Comparison of ENCODE assay signal across 8 mouse cellular contexts in the genomic region with DNA sequence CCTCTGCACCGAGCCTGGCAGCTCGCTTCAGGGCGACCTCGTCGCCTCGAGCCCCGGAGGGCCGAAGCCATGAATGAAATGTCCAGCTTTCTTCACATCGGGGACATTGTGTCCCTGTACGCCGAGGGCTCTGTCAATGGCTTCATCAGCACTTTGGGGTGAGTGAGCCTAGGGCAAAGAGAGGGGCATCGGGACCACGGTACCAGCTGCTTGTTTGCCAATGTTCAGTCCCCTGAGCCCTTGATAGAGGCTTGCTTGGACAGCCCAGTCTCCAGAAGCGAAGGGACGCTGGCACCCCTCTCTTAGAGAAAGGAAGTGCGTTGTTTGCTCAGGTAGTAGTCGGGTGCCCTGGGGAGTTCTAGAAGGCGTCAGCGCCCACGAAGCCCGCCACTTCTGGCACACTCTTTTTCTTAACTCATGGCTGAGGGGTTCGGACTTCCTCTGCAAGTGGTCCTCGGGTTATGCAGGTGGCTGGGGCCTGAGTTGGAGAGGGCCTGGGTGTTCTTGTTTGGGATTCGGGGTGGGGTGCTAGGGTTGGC. TPM values are rescaled to one million over a fixed set of nuclear protein-coding genes. Genes with fewer than 3 reads are reported as not detected.
DNase-seq lines count a peak whose midpoint lies in the region; ATAC-seq and TF ChIP-seq lines count a peak whose summit lies in the region.

No protein-coding gene starts in this region.

- no peaks in the 10 kb centered on the region for H3K36me3 ChIP-seq in liver, adult 2 months (ENCODE audit: control insufficient read depth, insufficient read depth, low read length)
- no peaks in the 10 kb centered on the region for H3K36me3 ChIP-seq in hindbrain, postnatal 0 days (ENCODE audit: insufficient read depth, low read length)
- H3K36me3 ChIP-seq in neural tube, embryonic 12.5 days = no peaks in the 10 kb centered on the region

- H3K4me1 ChIP-seq in liver, adult 2 months (ENCODE audit: control insufficient read depth, insufficient read depth, low read length) = no peaks in the 10 kb centered on the region; the same call in 1 of the 2 replicates
- peaks cover 21% of the 10 kb centered on the region for H3K4me1 ChIP-seq in bone marrow macrophage, adult 2 months (ENCODE audit: control insufficient read depth, insufficient read depth, low read length)
- H3K4me1 ChIP-seq in hindbrain, postnatal 0 days (ENCODE audit: insufficient read depth, low read length) = 0 out of 2 replicates have a peak, but pooled peaks cover 4% of the 10 kb centered on the region
- H3K4me1 ChIP-seq in neural tube, embryonic 12.5 days = peaks cover 17% of the 10 kb centered on the region; the same call in 1 of the 2 replicates

- no peak for DNase-seq in liver, adult 2 months (ENCODE audit: extremely low read depth, low read depth, low spot score)
- no peak for DNase-seq in liver
- peak; percentile 8 for DNase-seq in hindbrain, postnatal 0 days (ENCODE audit: low spot score)
- no peak for DNase-seq in c-Kit-positive CD71-positive TER-119-positive erythroid progenitor cells, embryonic 14.5 days (ENCODE audit: low spot score)
- no peak for DNase-seq in MN1 (ENCODE audit: low spot score)
- no peak for DNase-seq in gastrocnemius, postnatal 4 days (ENCODE audit: low spot score in 2 of 2)

- peak overlapping the region; percentile 69 for H3K4me2 ChIP-seq in hindbrain, postnatal 0 days (ENCODE audit: low read depth, low read length)
- H3K4me2 ChIP-seq in neural tube, embryonic 12.5 days (replicated peaks) = peak overlapping the region; percentile 74

- H3K4me3 ChIP-seq in liver, adult 2 months (ENCODE audit: insufficient read depth, low read depth, low read length) = peak overlapping the region; percentile 86
- H3K4me3 ChIP-seq in bone marrow macrophage, adult 2 months (ENCODE audit: insufficient read depth, low read length) = peak overlapping the region; percentile 75
- H3K4me3 ChIP-seq in hindbrain, postnatal 0 days (ENCODE audit: low read length) = peak overlapping the region; percentile 45
- H3K4me3 ChIP-seq in neural tube, embryonic 12.5 days = peak overlapping the region; percentile 45

- peak overlapping the region; percentile 79 for H3K9ac ChIP-seq in liver, adult 2 months (ENCODE audit: low read depth, low read length)
- H3K9ac ChIP-seq in hindbrain, postnatal 0 days (replicated peaks; ENCODE audit: low read length) = peak overlapping the region; percentile 38; the same call in 1 of the 2 replicates
- H3K9ac ChIP-seq in neural tube, embryonic 12.5 days = peak overlapping the region; percentile 55; the same call in 1 of the 2 replicates

- no peaks in the 10 kb centered on the region for H3K9me3 ChIP-seq in hindbrain, postnatal 0 days (ENCODE audit: low read length)
- H3K9me3 ChIP-seq in neural tube, embryonic 12.5 days = no peaks in the 10 kb centered on the region

- TF ChIP-seq CTCF in liver, adult 2 months (IDR thresholded peaks at IDR 0.05; ENCODE audit: low read depth, low read length) = no peak
- no peak for TF ChIP-seq CTCF in bone marrow macrophage, adult 2 months (IDR thresholded peaks at IDR 0.05; ENCODE audit: low read depth, low read length)
- TF ChIP-seq CTCF in hindbrain, postnatal 0 days (IDR thresholded peaks at IDR 0.05; ENCODE audit: low read depth) = no peak

- no peak overlapping the region for H3K27ac ChIP-seq in liver, adult 2 months (replicated peaks; ENCODE audit: insufficient read depth, low read depth, low read length)
- H3K27ac ChIP-seq in bone marrow macrophage, adult 2 months (ENCODE audit: insufficient read depth, low read depth, low read length) = peak overlapping the region; percentile 11; the same call in 1 of the 2 replicates
- no peak overlapping the region; the same call in 1 of the 2 replicates for H3K27ac ChIP-seq in hindbrain, postnatal 0 days
- no peak overlapping the region for H3K27ac ChIP-seq in neural tube, embryonic 12.5 days

- ATAC-seq in hindbrain, postnatal 0 days = 0 out of 2 replicates have a peak, but pooled peaks have one; percentile 10
- ATAC-seq in neural tube, embryonic 12.5 days (ENCODE audit: low FRiP score, low read depth) = no peak

- TF ChIP-seq POLR2A in liver, adult 2 months (IDR thresholded peaks at IDR 0.05; ENCODE audit: extremely low read depth, insufficient read depth, low read length) = no peak
- no peak for TF ChIP-seq POLR2A in bone marrow macrophage, adult 2 months (IDR thresholded peaks at IDR 0.05; ENCODE audit: borderline replicate concordance, low read depth, low read length)

- WGBS in liver, adult 2 months = 9% methylated on average over 24 of the region's 24 CpGs
- WGBS in hindbrain, postnatal 0 days = 2% methylated on average over 24 of the region's 24 CpGs
- WGBS in neural tube, embryonic 12.5 days = 1% methylated on average over 24 of the region's 24 CpGs

- no peaks in the 10 kb centered on the region for H3K27me3 ChIP-seq in liver, adult 2 months (ENCODE audit: control insufficient read depth, insufficient read depth, low read length)
- H3K27me3 ChIP-seq in hindbrain, postnatal 0 days (ENCODE audit: insufficient read depth, low read length) = peaks cover 32% of the 10 kb centered on the region
- H3K27me3 ChIP-seq in neural tube, embryonic 12.5 days (replicated peaks) = peaks cover 36% of the 10 kb centered on the region

- no peaks in the 10 kb centered on the region for H3K79me2 ChIP-seq in liver, adult 2 months (ENCODE audit: control insufficient read depth, insufficient read depth, low read length)

RNA-seq across cellular contexts. Expression of a gene that starts 0.5 kb away (rescaled TPM):
- 1.1 and 1.5 TPM in 2 replicates for total RNA-seq in liver, adult 2 months (2014; rRNA removed)
- polyA plus RNA-seq in liver, adult 2 months (2012; rRNA removed) = 0.76 and 1.0 TPM in 2 replicates
- polyA plus RNA-seq in bone marrow macrophage, adult 2 months (2012; ENCODE audit: insufficient read depth, insufficient read length, missing spikeins) = 3.1 and 3.5 TPM in 2 replicates
- 2.3 and 4.0 TPM in 2 replicates for total RNA-seq in hindbrain, postnatal 0 days (2014; rRNA removed)
- polyA plus RNA-seq in hindbrain, postnatal 0 days (2015; fragmentation: Nextera tagmentation; extraction: Ambion mirVana) = 0.58 TPM in 2 replicates
- polyA plus RNA-seq in neural tube, embryonic 12.5 days (2016; fragmentation: Nextera tagmentation; extraction: Ambion mirVana) = 2.2 and 2.4 TPM in 2 replicates
- total RNA-seq in gastrocnemius, postnatal 4 days (2021) = 1 to 10 TPM; 8.7 to 9.1 TPM

RNA-seq across cellular contexts. Expression of a gene that starts 28.8 kb away (rescaled TPM):
- 5.1 and 5.6 TPM in 2 replicates for total RNA-seq in liver, adult 2 months (2014; rRNA removed)
- polyA plus RNA-seq in liver, adult 2 months (2012; rRNA removed) = 21.6 and 23.1 TPM in 2 replicates
- 60.8 and 83.0 TPM in 2 replicates for polyA plus RNA-seq in bone marrow macrophage, adult 2 months (2012; ENCODE audit: insufficient read depth, insufficient read length, missing spikeins)
- 62.9 and 70.8 TPM in 2 replicates for total RNA-seq in hindbrain, postnatal 0 days (2014; rRNA removed)
- polyA plus RNA-seq in hindbrain, postnatal 0 days (2015; fragmentation: Nextera tagmentation; extraction: Ambion mirVana) = 4.0 and 4.2 TPM in 2 replicates
- 2.5 and 3.0 TPM in 2 replicates for polyA plus RNA-seq in neural tube, embryonic 12.5 days (2016; fragmentation: Nextera tagmentation; extraction: Ambion mirVana)
- 10 to 100 TPM; 30.2 to 35.2 TPM for total RNA-seq in gastrocnemius, postnatal 4 days (2021)
